Mouse (Mus musculus) G1E (cell line): ENCODE data around the gene Dab1. TPM values are rescaled to one million over a fixed set of nuclear protein-coding genes. Genes with fewer than 3 reads are reported as not detected.

Experiments used
- ATAC-seq: 2 replicates; pipeline ENCODE4 v1.8.0; 2016; ENCODE audit warnings: mild to moderate bottlenecking; ENCODE audit not compliant: insufficient number of reproducible peaks, poor library complexity, low FRiP score, severe bottlenecking; ENCODE audit errors: extremely low read depth
- DNase-seq: peaks from one replicate; pipeline ENCODE4 v3.0.0; 2012; ENCODE audit warnings: low spot score
- H3K27me3 ChIP-seq: 2 replicates; pipeline ENCODE4 v1.6.1; 2012; ENCODE audit warnings: mild to moderate bottlenecking, low read length, inconsistent platforms; ENCODE audit not compliant: insufficient read depth
- H3K36me3 ChIP-seq: replicated peaks from 2 replicates; pipeline ENCODE3; 2012; ENCODE audit warnings: mild to moderate bottlenecking, inconsistent platforms
- H3K4me1 ChIP-seq: 2 replicates; pipeline ENCODE4 v1.6.1; 2012; ENCODE audit warnings: low read depth, low read length, inconsistent platforms, mixed read lengths; ENCODE audit not compliant: insufficient read depth
- H3K4me3 ChIP-seq: 2 replicates; pipeline ENCODE4 v1.5.1; 2012; ENCODE audit warnings: low read depth, mild to moderate bottlenecking, inconsistent platforms, low read length, moderate library complexity, mixed read lengths
- H3K9me3 ChIP-seq: replicated peaks from 2 replicates; pipeline ENCODE4 v1.6.1; 2012; ENCODE audit warnings: inconsistent platforms
- CTCF ChIP-seq: IDR thresholded peaks from 2 replicates; pipeline ENCODE4 v1.5.1; 2012; ENCODE audit warnings: low read depth, low read length, inconsistent platforms, mixed read lengths
- GATA1 ChIP-seq: IDR thresholded peaks from 2 replicates; pipeline ENCODE4 v1.6.1; 2012; ENCODE audit warnings: borderline replicate concordance, low read length, inconsistent platforms, mixed read lengths
- GATA2 ChIP-seq: IDR thresholded peaks from 2 replicates; pipeline ENCODE4 v1.6.1; 2012; ENCODE audit warnings: low read depth, low read length, inconsistent platforms, borderline replicate concordance
- POLR2AphosphoS5 ChIP-seq: IDR thresholded peaks from 2 replicates; pipeline ENCODE4 v1.6.1; 2012; ENCODE audit warnings: low read depth, low read length, inconsistent platforms; ENCODE audit not compliant: insufficient replicate concordance
- TAL1 ChIP-seq: conservative IDR thresholded peaks from 2 replicates; pipeline ENCODE4 v1.6.1; 2012; ENCODE audit warnings: low read depth, low read length, inconsistent platforms, mixed read lengths
- polyA plus RNA-seq: library from polyadenylated mRNA; stranded (reverse); fragments of >175 nt; gene quantifications from 2 replicates; pipeline ENCODE4 v1.2.3, GENCODE M21; 2012
- total RNA-seq, 2 experiments: library from RNA; stranded (forward) in 1 of 2; stranded (reverse) in 1 of 2; fragments of 200-1000 nt in 1 of 2; fragments of >200 nt in 1 of 2; fragmentation: Nextera tagmentation in 1 of 2; gene quantifications; 2 replicates each; pipeline ENCODE4 v1.2.3; 2014 to 2017

Dab1 gene
- total and polyA plus RNA-seq, 3 experiments = 0.16 TPM; not detected in 2

DNA sequence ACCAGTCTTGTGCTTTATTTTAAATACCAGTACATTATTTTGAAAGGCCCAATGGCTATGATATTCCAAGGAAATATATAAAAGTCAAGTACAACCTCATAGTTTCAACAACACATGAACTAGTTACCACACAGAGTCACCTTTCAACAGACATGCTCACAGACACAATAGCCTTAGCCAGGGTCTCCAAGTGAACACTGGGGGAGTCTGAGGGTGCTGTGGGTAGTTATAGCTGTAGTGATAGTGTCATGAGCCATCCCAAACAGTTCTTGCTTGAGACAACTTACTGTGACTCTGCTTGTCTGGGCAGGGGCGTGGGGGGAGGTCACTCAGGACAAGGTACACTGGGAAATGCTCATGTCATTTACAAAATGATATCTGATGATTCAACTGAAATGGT lies 591.6 kb downstream of the Dab1 start:
- H3K4me3 ChIP-seq = no peak overlapping the region
- H3K4me1 ChIP-seq = no peaks in the 10 kb centered on the region
- no peak for ATAC-seq
- H3K27me3 ChIP-seq = no peaks in the 10 kb centered on the region
- DNase-seq = no peak
- H3K9me3 ChIP-seq = peaks cover 34% of the 10 kb centered on the region
- TF ChIP-seq GATA1 (no peak), TAL1 (no peak), CTCF (no peak), POLR2AphosphoS5 (no peak), GATA2 (no peak)
- no peaks in the 10 kb centered on the region for H3K36me3 ChIP-seq

DNA sequence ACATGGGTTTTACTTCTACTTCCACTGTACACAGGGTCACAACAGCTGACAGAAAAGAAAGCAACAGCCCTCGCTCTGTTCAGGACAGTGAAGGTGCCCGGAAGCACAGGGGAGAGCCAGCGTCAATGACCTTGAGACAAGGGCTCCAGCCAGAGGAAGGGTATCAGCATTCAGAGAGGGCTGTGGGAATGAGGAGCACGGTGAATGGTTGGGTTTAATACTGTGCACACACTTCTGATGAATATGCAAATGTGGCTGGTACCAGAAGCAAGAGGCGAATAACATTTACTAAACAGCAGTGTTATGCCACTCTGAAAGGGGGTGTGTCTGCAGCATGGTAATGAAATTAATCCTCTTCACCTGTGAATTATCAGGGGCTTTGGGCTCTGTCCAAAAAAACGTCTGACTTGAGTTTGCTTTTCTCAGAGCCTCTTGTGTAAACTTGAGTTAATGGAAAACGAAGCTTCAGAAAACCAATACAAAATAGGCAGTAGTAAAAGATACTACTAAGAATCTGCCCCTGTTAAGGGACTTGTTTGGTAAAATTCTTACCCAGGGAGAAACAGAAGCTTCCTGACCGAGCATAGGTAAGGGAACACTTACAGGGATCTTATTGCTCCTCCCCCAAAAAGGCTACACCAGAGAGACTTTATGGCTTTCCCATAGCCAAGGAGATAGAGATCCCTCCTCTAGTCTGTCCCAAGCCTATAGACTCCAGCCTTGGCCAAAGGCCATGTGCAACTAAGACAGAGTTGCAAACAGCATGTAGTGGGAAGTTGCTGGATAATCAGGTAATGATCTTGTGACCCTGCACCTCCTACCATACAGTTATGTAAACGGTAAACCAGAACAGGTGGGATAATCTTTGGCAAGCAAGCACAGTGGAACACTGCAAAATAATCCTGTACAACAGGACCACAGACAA lies 592.6 kb downstream of the Dab1 start:
- ATAC-seq (no peak), DNase-seq (no peak)
- Histone ChIP-seq H3K36me3 (no peaks in the 10 kb centered on the region), H3K27me3 (no peaks in the 10 kb centered on the region), H3K4me3 (no peak overlapping the region), H3K4me1 (no peaks in the 10 kb centered on the region), H3K9me3 (peaks cover 35% of the 10 kb centered on the region)
- TF ChIP-seq CTCF (no peak), TAL1 (no peak), GATA1 (no peak), GATA2 (no peak)

DNA sequence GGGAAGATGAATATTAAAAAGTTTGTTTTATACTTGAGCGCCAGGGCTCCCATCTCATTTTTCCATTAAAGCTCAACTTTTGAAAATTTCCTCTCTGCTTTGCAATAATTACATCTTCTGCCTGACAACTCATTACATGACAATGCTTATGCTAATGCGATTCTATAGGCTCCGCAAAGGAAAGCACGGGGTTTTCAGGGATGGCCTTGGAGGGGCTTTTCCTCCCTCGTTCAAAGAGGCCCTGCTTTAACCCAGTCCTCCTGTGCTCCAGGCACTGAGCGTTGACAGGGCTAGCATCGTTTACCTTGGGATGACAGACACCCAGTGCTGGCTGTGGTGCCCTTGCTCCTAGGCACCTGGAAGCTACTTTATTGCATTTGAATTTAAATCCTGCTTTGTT lies 595.6 kb downstream of the Dab1 start:
- Histone ChIP-seq H3K4me3 (no peak overlapping the region), H3K27me3 (no peaks in the 10 kb centered on the region), H3K4me1 (no peaks in the 10 kb centered on the region), H3K36me3 (no peaks in the 10 kb centered on the region), H3K9me3 (peaks cover 44% of the 10 kb centered on the region)
- no peak for TF ChIP-seq POLR2AphosphoS5
- TF ChIP-seq CTCF = no peak
- no peak for TF ChIP-seq GATA2
- DNase-seq (no peak), ATAC-seq (no peak)

DNA sequence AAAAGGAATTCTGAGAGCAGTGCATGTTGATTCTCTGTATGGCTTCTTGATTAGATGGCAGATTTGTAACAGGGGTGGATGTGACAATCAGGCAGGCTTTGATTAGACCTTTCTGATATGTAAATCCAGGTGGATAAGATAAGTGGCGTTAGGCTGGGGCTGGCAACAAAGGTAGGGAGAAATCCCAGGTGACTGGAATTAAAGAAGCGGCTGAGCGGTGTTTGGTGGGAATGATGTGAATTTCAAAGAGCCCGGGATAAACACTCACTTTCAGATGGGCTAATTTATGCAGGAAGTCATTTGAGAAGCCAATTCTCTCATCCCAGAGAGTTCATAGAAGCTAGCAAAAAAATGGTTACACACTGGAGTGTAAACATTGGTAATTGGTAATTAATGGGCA lies 598.2 kb downstream of the Dab1 start:
- no peaks in the 10 kb centered on the region for H3K36me3 ChIP-seq
- no peak overlapping the region for H3K4me3 ChIP-seq
- H3K9me3 ChIP-seq = peaks cover 38% of the 10 kb centered on the region
- DNase-seq = no peak
- no peak for TF ChIP-seq TAL1
- no peak for TF ChIP-seq GATA1
- no peak for TF ChIP-seq GATA2
- TF ChIP-seq POLR2AphosphoS5 = no peak
- no peak for TF ChIP-seq CTCF
- ATAC-seq = no peak
- no peaks in the 10 kb centered on the region for H3K4me1 ChIP-seq
- no peaks in the 10 kb centered on the region for H3K27me3 ChIP-seq

DNA sequence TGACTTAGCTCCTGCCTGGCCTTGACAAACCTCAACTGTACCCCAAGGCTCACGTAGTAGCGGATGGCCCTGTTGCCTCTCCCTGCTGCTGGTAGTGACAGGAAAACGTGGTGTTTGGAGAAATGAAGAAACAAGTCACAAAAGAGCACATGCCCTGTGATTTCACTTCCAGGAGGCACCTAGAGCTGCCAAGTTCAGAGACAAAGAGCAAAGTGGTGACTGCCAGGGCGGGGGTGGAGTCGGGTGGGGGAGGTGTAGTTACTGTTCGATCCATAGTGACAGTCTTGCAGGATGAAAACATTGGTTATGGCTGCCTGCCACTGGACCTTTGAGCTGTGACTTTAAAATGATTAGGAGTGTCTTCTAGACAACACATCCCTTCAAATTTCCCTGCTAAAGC lies 599.6 kb downstream of the Dab1 start:
- TF ChIP-seq GATA2 (no peak), TAL1 (no peak), POLR2AphosphoS5 (no peak), GATA1 (no peak), CTCF (no peak)

DNA sequence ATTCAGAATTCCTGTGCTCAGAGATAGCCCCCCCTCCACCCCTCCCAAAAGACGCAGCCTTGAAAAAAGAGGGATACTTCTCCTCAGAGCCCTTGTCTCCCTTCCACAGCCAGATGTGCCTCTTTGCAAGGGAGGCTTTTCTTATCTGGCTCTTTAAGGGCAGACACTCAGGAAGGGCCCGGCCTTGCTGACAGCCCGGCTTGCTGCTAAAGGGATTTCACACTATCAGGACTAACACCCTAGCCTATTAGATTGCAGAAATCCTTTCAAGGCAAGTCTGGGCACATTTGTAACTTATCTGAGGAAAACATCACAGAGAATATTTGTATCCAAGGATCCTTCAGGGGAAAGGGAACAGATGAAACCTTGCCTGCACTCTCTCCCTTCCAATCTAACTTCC lies 600.9 kb downstream of the Dab1 start:
- no peaks in the 10 kb centered on the region for H3K4me1 ChIP-seq
- DNase-seq (no peak), ATAC-seq (no peak)
- no peaks in the 10 kb centered on the region for H3K27me3 ChIP-seq
- peaks cover 45% of the 10 kb centered on the region for H3K9me3 ChIP-seq
- H3K4me3 ChIP-seq = no peak overlapping the region
- no peak for TF ChIP-seq GATA2
- TF ChIP-seq TAL1 = no peak
- TF ChIP-seq CTCF = no peak
- TF ChIP-seq GATA1 = no peak
- TF ChIP-seq POLR2AphosphoS5 = no peak
- H3K36me3 ChIP-seq = no peaks in the 10 kb centered on the region

More for the DNA sequence above, 599.6 kb downstream of the Dab1 start:
- no peaks in the 10 kb centered on the region for H3K27me3 ChIP-seq
- no peak for ATAC-seq
- H3K4me1 ChIP-seq = no peaks in the 10 kb centered on the region
- peaks cover 45% of the 10 kb centered on the region for H3K9me3 ChIP-seq
- H3K36me3 ChIP-seq = no peaks in the 10 kb centered on the region
- DNase-seq = no peak
- H3K4me3 ChIP-seq = no peak overlapping the region
